Mouse (Mus musculus) intestine, embryonic 14.5 days (tissue): ENCODE data around the gene Eif4a3. TPM values are rescaled to one million over a fixed set of nuclear protein-coding genes. Genes with fewer than 3 reads are reported as not detected.

Source experiments
- ATAC-seq: fragments of 200-750 bp; cut with Nextera tagmentation; replicated peaks from 2 replicates; pipeline ENCODE4 v1.8.0; 2017; ENCODE audit warnings: low read depth, moderate number of reproducible peaks, moderate TSS enrichment, moderate library complexity; ENCODE audit not compliant: low FRiP score, low TSS enrichment
- DNase-seq: peaks from one replicate; pipeline ENCODE4 v3.0.0-alpha.2; 2018; ENCODE audit warnings: low spot score
- H3K27ac ChIP-seq: fragments of 300-500 bp; sonication (generic); 2 replicates; pipeline ENCODE4 v1.5.1; 2014; ENCODE audit warnings: low read depth, mild to moderate bottlenecking, control low read depth
- H3K27me3 ChIP-seq: fragments of 300-500 bp; sonication (generic); replicated peaks from 2 replicates; pipeline ENCODE4 v1.6.1; 2014; ENCODE audit warnings: low read length, control low read depth; ENCODE audit not compliant: control insufficient read depth, insufficient read depth
- H3K36me3 ChIP-seq: fragments of 300-500 bp; sonication (generic); 2 replicates; pipeline ENCODE4 v1.6.1; 2014; ENCODE audit warnings: low read length, control low read depth; ENCODE audit not compliant: control insufficient read depth, insufficient read depth
- H3K4me1 ChIP-seq: fragments of 300-500 bp; sonication (generic); replicated peaks from 2 replicates; pipeline ENCODE4 v1.6.1; 2014; ENCODE audit warnings: low read length, control low read depth, mixed read lengths; ENCODE audit not compliant: control insufficient read depth, insufficient read depth
- H3K4me2 ChIP-seq: fragments of 300-500 bp; sonication (generic); 2 replicates; pipeline ENCODE4 v1.6.1; 2014; ENCODE audit warnings: low read length
- H3K4me3 ChIP-seq: fragments of 300-500 bp; sonication (generic); 2 replicates; pipeline ENCODE4 v1.5.1; 2014; ENCODE audit warnings: low read depth, low read length, control low read depth, mixed read lengths
- H3K9ac ChIP-seq: fragments of 300-500 bp; sonication (generic); 2 replicates; pipeline ENCODE4 v1.6.1; 2014; ENCODE audit warnings: mild to moderate bottlenecking, low read length
- H3K9me3 ChIP-seq: fragments of 300-500 bp; sonication (generic); 2 replicates; pipeline ENCODE4 v1.6.1; 2016; ENCODE audit warnings: low read length, control low read depth; ENCODE audit not compliant: control insufficient read depth
- WGBS: fragments of 180-500 bp; shearing (Covaris S2); extraction: QIAGEN DNeasy Blood & Tissue Kit; methylation state at CpG from one replicate; pipeline ENCODE4 v1.1.7; 2014; 5-methylcytosine and 5-hydroxymethylcytosine counted together
- polyA plus RNA-seq: library from polyadenylated mRNA; unstranded; fragments of >200 nt; fragmentation: Nextera tagmentation; extraction: Ambion mirVana; gene quantifications from 2 replicates; pipeline ENCODE4 v1.2.1, GENCODE M21; 2014

Gene Eif4a3
- polyA plus RNA-seq, 1 experiment from 2014 or later, result 385 TPM

DNA sequence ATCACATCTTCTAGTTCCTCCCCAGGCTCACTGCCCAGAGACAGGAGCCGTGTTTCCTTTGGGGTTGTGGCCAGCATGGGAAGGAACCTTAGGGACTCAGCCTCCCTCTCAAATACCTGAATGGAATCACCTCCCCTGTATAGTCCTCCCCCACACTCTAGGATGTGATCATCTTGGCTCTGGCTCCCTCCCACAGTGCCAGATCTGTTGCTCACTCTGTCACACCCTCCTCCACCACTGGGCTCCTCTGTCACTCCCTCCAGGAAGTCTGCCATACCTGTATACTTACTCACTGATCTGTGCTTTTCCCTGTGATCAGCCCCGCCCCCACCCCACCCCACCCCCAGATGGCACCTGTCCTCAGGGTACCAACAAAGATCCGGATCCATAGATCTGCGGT is 30.7 kb upstream of the Eif4a3 start:
- DNase-seq (no peak), ATAC-seq (no peak)
- Histone ChIP-seq H3K27me3 (no peaks in the 10 kb centered on the region), H3K9ac (no peak overlapping the region), H3K4me2 (no peak overlapping the region), H3K36me3 (no peaks in the 10 kb centered on the region), H3K4me1 (no peaks in the 10 kb centered on the region), H3K27ac (no peak overlapping the region), H3K4me3 (no peak overlapping the region), H3K9me3 (no peaks in the 10 kb centered on the region)
- WGBS, result 66% methylated on average over 4 of the region's 4 CpGs

DNA sequence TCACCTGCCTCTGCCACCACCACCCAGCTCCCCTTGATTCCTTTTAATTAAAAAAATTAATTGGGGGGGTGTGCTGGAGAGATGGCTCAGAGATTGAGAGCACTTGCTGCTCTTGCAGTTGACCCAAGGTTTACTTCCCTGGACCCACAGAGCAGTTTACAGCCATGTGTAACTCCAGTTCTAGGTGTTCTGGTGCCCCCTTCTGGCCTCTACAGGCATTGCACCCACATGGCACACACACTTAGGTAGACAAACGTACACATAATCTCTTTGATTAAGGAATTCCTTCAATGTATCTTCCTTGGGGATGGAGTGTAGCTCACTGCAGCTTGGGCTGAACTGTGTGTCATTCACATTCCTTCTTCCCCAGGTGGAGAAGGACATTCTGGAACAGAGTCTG is 25.2 kb upstream of the Eif4a3 start:
- no peak for DNase-seq
- no peaks in the 10 kb centered on the region for H3K36me3 ChIP-seq
- no peak overlapping the region for H3K9ac ChIP-seq
- no peak overlapping the region for H3K4me2 ChIP-seq
- H3K9me3 ChIP-seq, result peaks cover 3% of the 10 kb centered on the region; the same call in 1 of the 2 replicates
- WGBS, result 79% methylated on average over 1 of the region's 1 CpGs
- no peak for ATAC-seq
- H3K27me3 ChIP-seq, result no peaks in the 10 kb centered on the region
- no peak overlapping the region for H3K27ac ChIP-seq
- H3K4me1 ChIP-seq, result no peaks in the 10 kb centered on the region
- no peak overlapping the region for H3K4me3 ChIP-seq

DNA sequence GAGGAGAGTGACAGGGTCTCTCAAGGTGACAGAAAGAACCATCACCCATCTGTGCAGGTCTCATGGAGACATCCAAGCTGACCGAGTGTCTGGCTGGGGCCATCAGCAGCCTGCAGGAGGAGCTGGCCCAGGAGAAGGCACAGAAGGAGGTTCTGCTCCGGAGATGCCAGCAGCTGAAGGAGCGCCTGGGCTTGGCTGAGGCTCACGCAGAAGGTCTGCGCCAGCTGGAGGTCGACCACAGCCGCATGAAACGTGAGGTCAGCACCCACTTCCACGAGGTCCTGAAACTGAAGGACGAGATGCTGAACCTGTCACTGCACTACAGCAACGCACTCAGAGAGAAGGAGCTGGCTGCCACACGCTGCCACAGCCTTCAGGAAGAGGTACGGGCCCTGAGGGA is 22.6 kb upstream of the Eif4a3 start:
- WGBS, result 72% methylated on average over 13 of the region's 13 CpGs
- Histone ChIP-seq H3K4me2 (no peak overlapping the region), H3K27me3 (no peaks in the 10 kb centered on the region), H3K36me3 (no peaks in the 10 kb centered on the region), H3K4me3 (no peak overlapping the region), H3K4me1 (no peaks in the 10 kb centered on the region), H3K27ac (no peak overlapping the region), H3K9ac (no peak overlapping the region), H3K9me3 (peaks cover 3% of the 10 kb centered on the region; the same call in 1 of the 2 replicates)
- DNase-seq, result no peak
- ATAC-seq, result no peak

DNA sequence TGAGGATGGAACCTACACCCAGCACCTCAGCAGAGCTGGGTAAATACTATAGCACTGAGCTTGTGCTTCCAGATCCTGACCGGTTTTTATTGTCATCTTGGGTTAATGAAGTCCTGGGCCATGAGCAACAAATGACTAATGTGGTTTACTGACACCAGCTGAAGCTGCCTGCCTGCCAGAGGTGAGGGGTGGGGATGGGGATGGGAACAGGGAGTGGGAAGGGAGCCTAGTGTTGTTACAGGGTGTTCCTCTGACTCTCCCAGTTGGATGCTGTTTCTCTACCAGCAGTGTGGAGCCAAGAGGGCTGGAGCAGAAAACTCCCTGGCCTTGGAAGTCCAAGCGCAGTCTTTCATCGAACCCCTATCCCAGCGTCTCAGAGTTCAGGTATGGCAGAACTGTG is 16.8 kb upstream of the Eif4a3 start:
- 79% methylated on average over 4 of the region's 4 CpGs for WGBS
- H3K9ac ChIP-seq, result no peak overlapping the region

DNA sequence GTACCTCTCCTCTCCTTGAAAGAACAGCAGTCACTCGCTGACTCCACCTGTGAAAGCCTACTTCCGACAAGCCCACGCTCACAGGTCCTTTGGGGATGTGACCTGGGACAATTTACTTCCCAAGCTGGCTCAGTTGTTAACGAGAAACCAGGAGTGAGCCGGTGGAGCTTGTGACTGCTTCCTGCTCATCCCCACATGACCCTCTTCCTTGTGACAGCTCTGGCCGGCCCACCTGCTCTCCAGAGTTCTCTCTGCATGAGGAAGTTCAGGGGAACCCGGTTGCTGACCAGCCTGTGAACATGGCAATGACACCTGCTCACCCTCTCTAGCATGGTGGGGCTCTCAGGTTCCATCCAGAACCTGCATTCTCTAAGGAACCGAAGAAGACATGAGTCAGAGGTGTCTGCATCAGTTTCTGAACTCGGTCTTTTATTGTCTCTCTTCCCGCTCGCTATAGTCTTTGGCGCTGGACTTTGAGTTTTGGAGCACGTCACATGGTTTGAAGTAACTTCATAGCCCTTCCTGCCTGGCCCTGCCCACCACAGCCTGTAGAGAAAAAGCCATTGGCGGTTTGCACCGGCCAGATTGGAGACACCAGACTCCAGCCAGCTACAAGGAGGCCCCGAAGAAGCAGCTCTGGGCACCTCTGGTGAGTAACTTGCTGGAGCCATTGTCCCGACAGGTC is 14.5 kb upstream of the Eif4a3 start:
- peak overlapping the region; percentile 11; the same call in 1 of the 2 replicates for H3K4me3 ChIP-seq
- peak; percentile 79 for ATAC-seq
- WGBS, result 64% methylated on average over 17 of the region's 17 CpGs

More for the DNA sequence above, 16.8 kb upstream of the Eif4a3 start:
- H3K4me3 ChIP-seq, result no peak overlapping the region
- ATAC-seq (no peak), DNase-seq (no peak)
- no peak overlapping the region for H3K27ac ChIP-seq
- H3K4me1 ChIP-seq, result no peaks in the 10 kb centered on the region
- H3K27me3 ChIP-seq, result no peaks in the 10 kb centered on the region
- no peaks in the 10 kb centered on the region for H3K36me3 ChIP-seq
- H3K4me2 ChIP-seq, result no peak overlapping the region
- H3K9me3 ChIP-seq, result no peaks in the 10 kb centered on the region

DNA sequence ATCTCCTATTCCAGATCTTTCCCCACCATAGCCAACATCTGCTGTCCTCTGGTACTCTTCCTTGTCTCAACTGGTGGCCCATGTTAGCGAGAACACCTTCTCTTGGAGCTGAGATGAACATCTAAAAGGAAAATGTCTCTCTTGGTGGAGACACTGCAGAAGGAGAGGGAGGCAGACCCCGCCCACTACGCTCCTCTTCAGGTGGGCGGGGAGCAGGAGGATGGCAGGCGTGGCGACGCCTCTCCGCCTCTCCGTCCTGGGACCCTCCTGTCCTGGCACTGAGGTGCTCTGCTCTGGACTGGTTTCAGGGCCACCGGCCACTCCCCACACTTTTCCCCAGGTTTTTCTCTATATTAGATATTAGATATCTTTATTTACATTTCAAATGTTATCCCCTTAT is 10.7 kb upstream of the Eif4a3 start:
- H3K4me2 ChIP-seq, result no peak overlapping the region
- ATAC-seq (no peak), DNase-seq (no peak)
- no peak overlapping the region for H3K4me3 ChIP-seq
- H3K9ac ChIP-seq, result no peak overlapping the region
- H3K27ac ChIP-seq, result no peak overlapping the region
- WGBS, result 15% methylated on average over 10 of the region's 10 CpGs
- H3K27me3 ChIP-seq, result no peaks in the 10 kb centered on the region
- H3K9me3 ChIP-seq, result no peaks in the 10 kb centered on the region
- H3K36me3 ChIP-seq, result no peaks in the 10 kb centered on the region
- H3K4me1 ChIP-seq, result no peaks in the 10 kb centered on the region

More for the DNA sequence above, 14.5 kb upstream of the Eif4a3 start:
- no peak overlapping the region for H3K9ac ChIP-seq
- no peaks in the 10 kb centered on the region for H3K4me1 ChIP-seq
- peak overlapping the region; percentile 38 for H3K4me2 ChIP-seq
- DNase-seq, result peak; percentile 76
- peak overlapping the region; percentile 80 for H3K27ac ChIP-seq
- no peaks in the 10 kb centered on the region for H3K36me3 ChIP-seq
- H3K27me3 ChIP-seq, result no peaks in the 10 kb centered on the region
- no peaks in the 10 kb centered on the region for H3K9me3 ChIP-seq

DNA sequence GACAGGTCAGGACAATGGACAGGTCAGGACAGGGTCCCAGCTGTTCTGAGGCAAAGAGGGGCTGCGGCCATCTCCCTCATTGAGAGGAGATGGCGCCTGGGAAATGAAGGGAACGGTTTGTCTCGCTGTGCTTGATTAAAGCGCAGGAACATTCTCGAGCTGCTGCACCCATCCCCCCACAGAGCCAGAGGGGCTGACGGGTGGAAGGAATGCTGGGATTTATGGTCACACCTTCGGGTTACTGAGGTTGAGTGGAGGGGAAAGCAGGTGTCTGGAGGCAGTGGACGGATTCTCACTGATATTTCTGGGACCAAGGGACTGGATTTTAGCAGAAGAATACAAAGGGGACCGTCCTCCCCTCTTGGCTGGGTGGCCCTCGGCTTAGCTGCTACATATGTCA is 8.0 kb upstream of the Eif4a3 start:
- DNase-seq, result no peak
- Histone ChIP-seq H3K36me3 (no peaks in the 10 kb centered on the region), H3K27ac (no peak overlapping the region), H3K4me1 (no peaks in the 10 kb centered on the region), H3K4me3 (no peak overlapping the region), H3K4me2 (no peak overlapping the region), H3K27me3 (no peaks in the 10 kb centered on the region), H3K9ac (no peak overlapping the region), H3K9me3 (no peaks in the 10 kb centered on the region)
- WGBS, result 25% methylated on average over 11 of the region's 11 CpGs
- no peak for ATAC-seq

DNA sequence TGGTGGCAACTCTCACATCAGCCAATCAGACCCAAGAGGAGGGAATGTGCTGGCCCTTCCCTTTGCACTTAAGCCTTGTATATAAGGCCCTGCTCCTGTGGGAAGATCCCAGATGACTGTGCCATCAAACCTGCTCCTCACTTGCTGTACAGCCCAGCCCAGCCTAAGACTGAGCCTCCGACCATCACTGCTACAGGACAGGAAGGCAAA is 7.7 kb upstream of the Eif4a3 start, which contains the start of gene Card14:
Card14 (plus strand) TSS at position 111 of the 210 bp plus-strand sequence.
- no peaks in the 10 kb centered on the region for H3K9me3 ChIP-seq
- H3K27ac ChIP-seq, result no peak within 1 kb of the TSS
- WGBS, result 44% methylated on average over 1 of the region's 1 CpGs
- ATAC-seq, result no peak
- no peak within 1 kb of the TSS for H3K9ac ChIP-seq
- no peaks in the 10 kb centered on the region for H3K27me3 ChIP-seq
- no peaks in the 10 kb centered on the region for H3K36me3 ChIP-seq
- H3K4me2 ChIP-seq, result no peak within 1 kb of the TSS
- H3K4me1 ChIP-seq, result no peaks in the 10 kb centered on the region
- no peak within 1 kb of the TSS for H3K4me3 ChIP-seq
- no peak for DNase-seq
